Mouse (Mus musculus) macrophage (primary cell): ENCODE measurements at regions not wholly inside any gene's neighbourhood (a gene's known extent, or its start where the extent isn't known, plus 50 kb on each side); places are given as distances from the start of the nearest gene placed in this dataset.

ENCODE experiments used
- H3K27ac ChIP-seq: fragments of 350-480 bp; formaldehyde crosslinking; 2 replicates; pipeline ENCODE4 v1.9.0; 2021
- H3K36me3 ChIP-seq: fragments of 350-480 bp; formaldehyde crosslinking; 2 replicates; pipeline ENCODE4 v1.9.0; 2021; ENCODE audit errors: inconsistent target
- H3K4me3 ChIP-seq: fragments of 350-480 bp; formaldehyde crosslinking; 2 replicates; pipeline ENCODE4 v1.9.0; 2021; ENCODE audit errors: inconsistent target
- H3K79me2 ChIP-seq: fragments of 350-480 bp; formaldehyde crosslinking; 2 replicates; pipeline ENCODE4 v1.9.0; 2021; ENCODE audit errors: inconsistent target
- WGBS: methylation state at CpG from one replicate; pipeline ENCODE4 v1.1.7; 2026; ENCODE audit warnings: inconsistent platforms; ENCODE audit not compliant: missing documents; 5-methylcytosine and 5-hydroxymethylcytosine counted together

GRCm38 (mm10) chr16:24284215-24284614 is 109.1 kb upstream of the Lpp start:
- WGBS = 94% methylated on average over 3 of the region's 3 CpGs
- H3K36me3 ChIP-seq = no peaks in the 10 kb centered on the region
- H3K79me2 ChIP-seq = no peaks in the 10 kb centered on the region
- no peak overlapping the region for H3K4me3 ChIP-seq
- H3K27ac ChIP-seq = no peak overlapping the region

GRCm38 (mm10) chr16:24282194-24282683 is 111.1 kb upstream of the Lpp start:
- H3K27ac ChIP-seq = no peak overlapping the region
- WGBS = 89% methylated on average over 6 of the region's 6 CpGs
- H3K36me3 ChIP-seq = no peaks in the 10 kb centered on the region

GRCm38 (mm10) chr16:24281561-24281960 is 111.7 kb upstream of the Lpp start:
- Histone ChIP-seq H3K36me3 (no peaks in the 10 kb centered on the region), H3K79me2 (no peaks in the 10 kb centered on the region), H3K4me3 (no peak overlapping the region), H3K27ac (no peak overlapping the region)
- 98% methylated on average over 5 of the region's 5 CpGs for WGBS

More at GRCm38 (mm10) chr16:24282194-24282683, 111.1 kb upstream of the Lpp start:
- H3K79me2 ChIP-seq = no peaks in the 10 kb centered on the region
- H3K4me3 ChIP-seq = no peak overlapping the region

GRCm38 (mm10) chr16:24277857-24278256 is 115.5 kb upstream of the Lpp start:
- Histone ChIP-seq H3K4me3 (no peak overlapping the region), H3K36me3 (no peaks in the 10 kb centered on the region), H3K27ac (no peak overlapping the region), H3K79me2 (no peaks in the 10 kb centered on the region)
- WGBS = 98% methylated on average over 7 of the region's 7 CpGs

- H3K27ac ChIP-seq = no peak overlapping the region
- no peaks in the 10 kb centered on the region for H3K79me2 ChIP-seq
- H3K36me3 ChIP-seq = no peaks in the 10 kb centered on the region
- WGBS = 97% methylated on average over 6 of the region's 6 CpGs
- no peak overlapping the region for H3K4me3 ChIP-seq
Measured at GRCm38 (mm10) chr16:24262701-24263100, 130.6 kb upstream of the Lpp start.

GRCm38 (mm10) chr16:24259711-24260230 is 133.5 kb upstream of the Lpp start:
- H3K27ac ChIP-seq = no peak overlapping the region
- 81% methylated on average over 3 of the region's 3 CpGs for WGBS
- H3K4me3 ChIP-seq = no peak overlapping the region
- H3K36me3 ChIP-seq = no peaks in the 10 kb centered on the region
- no peaks in the 10 kb centered on the region for H3K79me2 ChIP-seq

GRCm38 (mm10) chr16:24258991-24259390 is 134.3 kb upstream of the Lpp start:
- Histone ChIP-seq H3K79me2 (no peaks in the 10 kb centered on the region), H3K4me3 (no peak overlapping the region), H3K36me3 (no peaks in the 10 kb centered on the region), H3K27ac (no peak overlapping the region)
- 82% methylated on average over 1 of the region's 1 CpGs for WGBS

GRCm38 (mm10) chr16:24255037-24255436 is 138.3 kb upstream of the Lpp start:
- Histone ChIP-seq H3K27ac (no peak overlapping the region), H3K79me2 (no peaks in the 10 kb centered on the region), H3K36me3 (no peaks in the 10 kb centered on the region), H3K4me3 (no peak overlapping the region)
- WGBS = 83% methylated on average over 9 of the region's 10 CpGs

- H3K4me3 ChIP-seq = no peak overlapping the region
- no peak overlapping the region for H3K27ac ChIP-seq
- no peaks in the 10 kb centered on the region for H3K36me3 ChIP-seq
- H3K79me2 ChIP-seq = no peaks in the 10 kb centered on the region
Measured at GRCm38 (mm10) chr16:24254590-24254989, 138.7 kb upstream of the Lpp start.

- Histone ChIP-seq H3K79me2 (no peaks in the 10 kb centered on the region), H3K36me3 (no peaks in the 10 kb centered on the region), H3K27ac (no peak overlapping the region), H3K4me3 (no peak overlapping the region)
- WGBS = 96% methylated on average over 4 of the region's 4 CpGs
Measured at GRCm38 (mm10) chr16:24254143-24254542, 139.2 kb upstream of the Lpp start.

- WGBS = 99% methylated on average over 5 of the region's 5 CpGs
- H3K79me2 ChIP-seq = no peaks in the 10 kb centered on the region
- H3K27ac ChIP-seq = no peak overlapping the region
- H3K36me3 ChIP-seq = no peaks in the 10 kb centered on the region
- H3K4me3 ChIP-seq = no peak overlapping the region
Measured at GRCm38 (mm10) chr16:24247291-24247690, 146.0 kb upstream of the Lpp start.

- Histone ChIP-seq H3K27ac (no peak overlapping the region), H3K36me3 (no peaks in the 10 kb centered on the region), H3K79me2 (no peaks in the 10 kb centered on the region), H3K4me3 (no peak overlapping the region)
- 36% methylated on average over 3 of the region's 3 CpGs for WGBS
Measured at GRCm38 (mm10) chr16:24238075-24238555, 155.2 kb upstream of the Lpp start.

- 25% methylated on average over 1 of the region's 3 CpGs for WGBS
- no peak overlapping the region for H3K4me3 ChIP-seq
- H3K36me3 ChIP-seq = no peaks in the 10 kb centered on the region
- no peak overlapping the region for H3K27ac ChIP-seq
- no peaks in the 10 kb centered on the region for H3K79me2 ChIP-seq
Measured at GRCm38 (mm10) chr16:24237425-24237824, 155.9 kb upstream of the Lpp start.

- Histone ChIP-seq H3K79me2 (no peaks in the 10 kb centered on the region), H3K36me3 (no peaks in the 10 kb centered on the region), H3K27ac (no peak overlapping the region), H3K4me3 (no peak overlapping the region)
- WGBS = 95% methylated on average over 3 of the region's 3 CpGs
Measured at GRCm38 (mm10) chr16:24237013-24237412, 156.3 kb upstream of the Lpp start.

GRCm38 (mm10) chr16:24236511-24236910 is 156.8 kb upstream of the Lpp start:
- Histone ChIP-seq H3K27ac (no peak overlapping the region), H3K36me3 (no peaks in the 10 kb centered on the region), H3K4me3 (no peak overlapping the region), H3K79me2 (no peaks in the 10 kb centered on the region)
- WGBS = 93% methylated on average over 3 of the region's 3 CpGs

- Histone ChIP-seq H3K36me3 (no peaks in the 10 kb centered on the region), H3K27ac (no peak overlapping the region), H3K4me3 (no peak overlapping the region), H3K79me2 (no peaks in the 10 kb centered on the region)
- 51% methylated on average over 11 of the region's 11 CpGs for WGBS
Measured at GRCm38 (mm10) chr16:24234795-24235194, 158.5 kb upstream of the Lpp start.
